Mouse (Mus musculus) bone marrow, adult 2 months (tissue): ENCODE data around the gene Stat3. TPM values are rescaled to one million over a fixed set of nuclear protein-coding genes. Genes with fewer than 3 reads are reported as not detected.

Source experiments
- H3K27ac ChIP-seq: fragments of 200-500 bp; 2 replicates; pipeline ENCODE4 v1.5.1; 2012; ENCODE audit warnings: low read depth, mild to moderate bottlenecking, control low read depth, inconsistent platforms, low read length; ENCODE audit not compliant: control insufficient read depth, poor library complexity, insufficient read depth
- H3K4me1 ChIP-seq: fragments of 200-500 bp; 2 replicates; pipeline ENCODE4 v1.6.1; 2011; ENCODE audit warnings: low read length; ENCODE audit not compliant: control insufficient read depth, insufficient read depth
- H3K4me3 ChIP-seq: fragments of 200-500 bp; replicated peaks from 2 replicates; pipeline ENCODE3; 2011; ENCODE audit warnings: mild to moderate bottlenecking, low read depth, low read length, control low read depth; ENCODE audit not compliant: control insufficient read depth
- CTCF ChIP-seq: fragments of 200-500 bp; IDR thresholded peaks from 2 replicates; pipeline ENCODE4 v1.5.1; 2011; ENCODE audit warnings: low read length, control low read depth; ENCODE audit not compliant: control insufficient read depth, insufficient read depth
- POLR2A ChIP-seq: fragments of 200-500 bp; IDR thresholded peaks from 2 replicates; pipeline ENCODE4 v1.6.1; 2011; ENCODE audit warnings: low read depth, mild to moderate bottlenecking, control low read depth, low read length, borderline replicate concordance; ENCODE audit not compliant: control insufficient read depth
- WGBS: fragments of 180-500 bp; shearing (Covaris S2); methylation state at CpG from one replicate; pipeline ENCODE4 v1.1.7; 2018; 5-methylcytosine and 5-hydroxymethylcytosine counted together
- polyA plus RNA-seq: library from polyadenylated mRNA; stranded (reverse); fragments of >200 nt; gene quantifications from 2 replicates; pipeline ENCODE4 v1.2.4, GENCODE M21; 2011; ENCODE audit warnings: low replicate concordance; ENCODE audit not compliant: missing spikeins, insufficient read depth, insufficient read length

The Stat3 gene
- polyA plus RNA-seq, 1 experiment: 60.0 TPM

GRCm38 (mm10) chr11:100979887-100980286, 40.5 kb upstream of the Stat3 start:
- no peaks in the 10 kb centered on the region; the same call in 1 of the 2 replicates for H3K4me1 ChIP-seq
- 77% methylated on average over 8 of the region's 8 CpGs for WGBS
- TF ChIP-seq CTCF (no peak), POLR2A (no peak)
- H3K27ac ChIP-seq: no peak overlapping the region
- no peak overlapping the region for H3K4me3 ChIP-seq

- no peak overlapping the region for H3K27ac ChIP-seq
- WGBS: 70% methylated on average over 7 of the region's 7 CpGs
- TF ChIP-seq POLR2A (no peak), CTCF (no peak)
- H3K4me1 ChIP-seq: no peaks in the 10 kb centered on the region
- H3K4me3 ChIP-seq: no peak overlapping the region
Observed at GRCm38 (mm10) chr11:100975241-100975640, 35.9 kb upstream of the Stat3 start.

GRCm38 (mm10) chr11:100974381-100974970, 35.1 kb upstream of the Stat3 start:
- no peak overlapping the region for H3K4me3 ChIP-seq
- TF ChIP-seq CTCF: no peak
- TF ChIP-seq POLR2A: no peak
- no peaks in the 10 kb centered on the region for H3K4me1 ChIP-seq
- WGBS: 76% methylated on average over 14 of the region's 14 CpGs
- H3K27ac ChIP-seq: no peak overlapping the region

GRCm38 (mm10) chr11:100973245-100973644, 33.9 kb upstream of the Stat3 start:
- Histone ChIP-seq H3K4me1 (no peaks in the 10 kb centered on the region), H3K4me3 (no peak overlapping the region), H3K27ac (no peak overlapping the region)
- WGBS: 88% methylated on average over 7 of the region's 7 CpGs
- no peak for TF ChIP-seq CTCF

GRCm38 (mm10) chr11:100971455-100971854, 32.1 kb upstream of the Stat3 start:
- no peak overlapping the region for H3K27ac ChIP-seq
- TF ChIP-seq POLR2A: no peak
- 79% methylated on average over 10 of the region's 10 CpGs for WGBS
- no peaks in the 10 kb centered on the region for H3K4me1 ChIP-seq
- H3K4me3 ChIP-seq: no peak overlapping the region

GRCm38 (mm10) chr11:100970557-100970937, 31.2 kb upstream of the Stat3 start, which contains the start of gene Cavin1:
Cavin1 (minus strand) TSS chr11:100970887.
- Histone ChIP-seq H3K4me3 (peak within 1 kb of the TSS; percentile 57), H3K27ac (peak within 1 kb of the TSS; percentile 12; the same call in 1 of the 2 replicates), H3K4me1 (no peaks in the 10 kb centered on the region)
- WGBS: 5% methylated on average over 20 of the region's 20 CpGs
- no peak for TF ChIP-seq POLR2A
- TF ChIP-seq CTCF: no peak

GRCm38 (mm10) chr11:100969744-100970556, 30.6 kb upstream of the Stat3 start:
- H3K4me3 ChIP-seq: peak overlapping the region; percentile 57
- no peak for TF ChIP-seq CTCF
- no peak for TF ChIP-seq POLR2A
- WGBS: 1% methylated on average over 65 of the region's 65 CpGs
- peak overlapping the region; percentile 12; the same call in 1 of the 2 replicates for H3K27ac ChIP-seq
- no peaks in the 10 kb centered on the region for H3K4me1 ChIP-seq

- 1% methylated on average over 35 of the region's 35 CpGs for WGBS
- H3K27ac ChIP-seq: no peak overlapping the region
- TF ChIP-seq POLR2A (no peak), CTCF (no peak)
- no peak overlapping the region for H3K4me3 ChIP-seq
- H3K4me1 ChIP-seq: no peaks in the 10 kb centered on the region
Observed at GRCm38 (mm10) chr11:100969189-100969743, 29.9 kb upstream of the Stat3 start.
